Mouse (Mus musculus): Measurements from ENCODE around the gene Ube4b. TPM values are rescaled to one million over a fixed set of nuclear protein-coding genes. Genes with fewer than 3 reads are reported as not detected.

The Ube4b gene
- polyA plus RNA-seq, 1 experiment from 2014 or later, result 68.8 TPM

- Histone ChIP-seq H3K9me3 (ENCODE audit: control insufficient read depth, low read length) (no peaks in the 10 kb centered on the region), H3K4me2 (ENCODE audit: low read depth) (no peak overlapping the region), H3K4me1 (ENCODE audit: control insufficient read depth, insufficient read depth, low read length) (peaks cover 22% of the 10 kb centered on the region), H3K27me3 (ENCODE audit: control insufficient read depth, insufficient read depth, low read length) (no peaks in the 10 kb centered on the region), H3K9ac (ENCODE audit: low read length) (no peak overlapping the region), H3K36me3 (ENCODE audit: control insufficient read depth, insufficient read depth, low read length) (no peaks in the 10 kb centered on the region; the same call in 1 of the 2 replicates), H3K4me3 (ENCODE audit: low read depth, low read length) (no peak overlapping the region), H3K27ac (ENCODE audit: low read depth, low read length) (no peak overlapping the region)
- no peak for DNase-seq (ENCODE audit: low spot score)
- WGBS, result 82% methylated on average over 16 of the region's 16 CpGs
- ATAC-seq (ENCODE audit: insufficient read depth, low FRiP score, low TSS enrichment), result no peak
Measured at GRCm38 (mm10) chr4:149405713-149406443, 20.7 kb downstream of the Ube4b start.

GRCm38 (mm10) chr4:149404640-149405465 is 21.7 kb downstream of the Ube4b start:
- H3K9me3 ChIP-seq (ENCODE audit: control insufficient read depth, low read length), result no peaks in the 10 kb centered on the region
- no peak overlapping the region for H3K27ac ChIP-seq (ENCODE audit: low read depth, low read length)
- no peaks in the 10 kb centered on the region; the same call in 1 of the 2 replicates for H3K36me3 ChIP-seq (ENCODE audit: control insufficient read depth, insufficient read depth, low read length)
- DNase-seq (ENCODE audit: low spot score) (peak; percentile 25), ATAC-seq (ENCODE audit: insufficient read depth, low FRiP score, low TSS enrichment) (no peak)
- no peak overlapping the region for H3K4me2 ChIP-seq (ENCODE audit: low read depth)
- no peaks in the 10 kb centered on the region for H3K27me3 ChIP-seq (ENCODE audit: control insufficient read depth, insufficient read depth, low read length)
- 75% methylated on average over 19 of the region's 19 CpGs for WGBS
- H3K4me1 ChIP-seq (ENCODE audit: control insufficient read depth, insufficient read depth, low read length), result peaks cover 22% of the 10 kb centered on the region
- no peak overlapping the region for H3K4me3 ChIP-seq (ENCODE audit: low read depth, low read length)
- no peak overlapping the region for H3K9ac ChIP-seq (ENCODE audit: low read length)

- H3K9ac ChIP-seq (ENCODE audit: low read length), result no peak overlapping the region
- 26% methylated on average over 6 of the region's 6 CpGs for WGBS
- H3K9me3 ChIP-seq (ENCODE audit: control insufficient read depth, low read length), result no peaks in the 10 kb centered on the region
- no peaks in the 10 kb centered on the region; the same call in 1 of the 2 replicates for H3K36me3 ChIP-seq (ENCODE audit: control insufficient read depth, insufficient read depth, low read length)
- H3K4me3 ChIP-seq (ENCODE audit: low read depth, low read length), result no peak overlapping the region
- ATAC-seq (ENCODE audit: insufficient read depth, low FRiP score, low TSS enrichment) (no peak), DNase-seq (ENCODE audit: low spot score) (no peak)
- H3K4me2 ChIP-seq (ENCODE audit: low read depth), result no peak overlapping the region
- H3K27me3 ChIP-seq (ENCODE audit: control insufficient read depth, insufficient read depth, low read length), result no peaks in the 10 kb centered on the region
- peaks cover 22% of the 10 kb centered on the region for H3K4me1 ChIP-seq (ENCODE audit: control insufficient read depth, insufficient read depth, low read length)
- H3K27ac ChIP-seq (ENCODE audit: low read depth, low read length), result no peak overlapping the region
Measured at GRCm38 (mm10) chr4:149403037-149403436, 23.5 kb downstream of the Ube4b start.

- DNase-seq (ENCODE audit: low spot score) (no peak), ATAC-seq (ENCODE audit: insufficient read depth, low FRiP score, low TSS enrichment) (no peak)
- WGBS, result 91% methylated on average over 8 of the region's 8 CpGs
- no peak overlapping the region for H3K4me2 ChIP-seq (ENCODE audit: low read depth)
- no peaks in the 10 kb centered on the region for H3K36me3 ChIP-seq (ENCODE audit: control insufficient read depth, insufficient read depth, low read length)
- H3K27ac ChIP-seq (ENCODE audit: low read depth, low read length), result no peak overlapping the region
- H3K9ac ChIP-seq (ENCODE audit: low read length), result no peak overlapping the region
- no peaks in the 10 kb centered on the region for H3K27me3 ChIP-seq (ENCODE audit: control insufficient read depth, insufficient read depth, low read length)
- no peaks in the 10 kb centered on the region for H3K9me3 ChIP-seq (ENCODE audit: control insufficient read depth, low read length)
- no peak overlapping the region for H3K4me3 ChIP-seq (ENCODE audit: low read depth, low read length)
- H3K4me1 ChIP-seq (ENCODE audit: control insufficient read depth, insufficient read depth, low read length), result peaks cover 22% of the 10 kb centered on the region
Measured at GRCm38 (mm10) chr4:149401591-149401982, 25.0 kb downstream of the Ube4b start.

GRCm38 (mm10) chr4:149400878-149401590 is 25.5 kb downstream of the Ube4b start:
- H3K27me3 ChIP-seq (ENCODE audit: control insufficient read depth, insufficient read depth, low read length), result no peaks in the 10 kb centered on the region
- H3K4me1 ChIP-seq (ENCODE audit: control insufficient read depth, insufficient read depth, low read length), result peaks cover 22% of the 10 kb centered on the region
- ATAC-seq (ENCODE audit: insufficient read depth, low FRiP score, low TSS enrichment) (no peak), DNase-seq (ENCODE audit: low spot score) (no peak)
- no peak overlapping the region for H3K9ac ChIP-seq (ENCODE audit: low read length)
- H3K27ac ChIP-seq (ENCODE audit: low read depth, low read length), result no peak overlapping the region
- H3K36me3 ChIP-seq (ENCODE audit: control insufficient read depth, insufficient read depth, low read length), result no peaks in the 10 kb centered on the region
- H3K4me2 ChIP-seq (ENCODE audit: low read depth), result no peak overlapping the region
- no peak overlapping the region for H3K4me3 ChIP-seq (ENCODE audit: low read depth, low read length)
- WGBS, result 86% methylated on average over 12 of the region's 12 CpGs
- H3K9me3 ChIP-seq (ENCODE audit: control insufficient read depth, low read length), result no peaks in the 10 kb centered on the region

- no peaks in the 10 kb centered on the region for H3K9me3 ChIP-seq (ENCODE audit: control insufficient read depth, low read length)
- H3K27me3 ChIP-seq (ENCODE audit: control insufficient read depth, insufficient read depth, low read length), result no peaks in the 10 kb centered on the region
- no peak for DNase-seq (ENCODE audit: low spot score)
- H3K4me2 ChIP-seq (ENCODE audit: low read depth), result no peak overlapping the region
- no peak overlapping the region for H3K27ac ChIP-seq (ENCODE audit: low read depth, low read length)
- ATAC-seq (ENCODE audit: insufficient read depth, low FRiP score, low TSS enrichment), result no peak
- WGBS, result 83% methylated on average over 4 of the region's 4 CpGs
- H3K36me3 ChIP-seq (ENCODE audit: control insufficient read depth, insufficient read depth, low read length), result no peaks in the 10 kb centered on the region
- H3K4me3 ChIP-seq (ENCODE audit: low read depth, low read length), result no peak overlapping the region
- H3K4me1 ChIP-seq (ENCODE audit: control insufficient read depth, insufficient read depth, low read length), result peaks cover 15% of the 10 kb centered on the region
- H3K9ac ChIP-seq (ENCODE audit: low read length), result no peak overlapping the region
Measured at GRCm38 (mm10) chr4:149399331-149399910, 27.1 kb downstream of the Ube4b start.

GRCm38 (mm10) chr4:149398181-149398735 is 28.3 kb downstream of the Ube4b start:
- H3K36me3 ChIP-seq (ENCODE audit: control insufficient read depth, insufficient read depth, low read length), result no peaks in the 10 kb centered on the region
- 94% methylated on average over 9 of the region's 9 CpGs for WGBS
- H3K4me2 ChIP-seq (ENCODE audit: low read depth), result no peak overlapping the region
- no peak for ATAC-seq (ENCODE audit: insufficient read depth, low FRiP score, low TSS enrichment)
- H3K4me3 ChIP-seq (ENCODE audit: low read depth, low read length), result no peak overlapping the region
- H3K9ac ChIP-seq (ENCODE audit: low read length), result no peak overlapping the region
- no peaks in the 10 kb centered on the region for H3K9me3 ChIP-seq (ENCODE audit: control insufficient read depth, low read length)
- H3K4me1 ChIP-seq (ENCODE audit: control insufficient read depth, insufficient read depth, low read length), result peaks cover 3% of the 10 kb centered on the region
- H3K27ac ChIP-seq (ENCODE audit: low read depth, low read length), result no peak overlapping the region
- no peak for DNase-seq (ENCODE audit: low spot score)
- no peaks in the 10 kb centered on the region for H3K27me3 ChIP-seq (ENCODE audit: control insufficient read depth, insufficient read depth, low read length)

Measured in neural tube, embryonic 11.5 days (tissue).